Mouse (Mus musculus): ENCODE measurements around the gene Car15.

DNA sequence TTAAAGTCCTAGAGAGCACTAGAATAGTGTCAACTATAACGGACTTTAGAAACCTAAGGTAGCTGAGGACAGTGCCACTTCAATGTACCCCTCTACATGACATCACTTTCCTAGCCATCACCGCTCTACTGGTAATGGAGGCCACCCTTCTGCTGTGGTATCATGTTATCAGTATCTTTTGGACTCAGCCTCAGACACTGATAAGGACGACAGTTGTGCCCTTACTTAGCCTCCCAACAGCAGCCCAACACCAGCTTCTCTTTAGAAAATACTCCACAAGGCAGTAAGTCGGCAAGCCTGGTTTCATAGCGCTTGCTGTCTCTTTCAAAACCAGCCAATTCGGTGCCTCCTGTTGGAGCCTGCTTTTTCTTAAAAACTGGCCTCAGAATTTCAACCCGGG is 3.6 kb downstream of the Car15 start:
- TF ChIP-seq CTCF (IDR thresholded peaks at IDR 0.05; ENCODE audit: control insufficient read depth, insufficient read depth, insufficient replicate concordance, low read depth, low read length) (no peak), POLR2A (IDR thresholded peaks at IDR 0.05; ENCODE audit: control insufficient read depth, low read depth, low read length) (no peak)
